Mouse (Mus musculus) lung, postnatal 0 days (tissue): ENCODE measurements around the gene Sdhaf3. TPM values are rescaled to one million over a fixed set of nuclear protein-coding genes. Genes with fewer than 3 reads are reported as not detected.
"Not testable (repeated sequence)": the region's sequence is repeated elsewhere in the genome, so short reads cannot be mapped to it uniquely, and the experiment has no call there.

Experiments used
- ATAC-seq: fragments of 200-750 bp; cut with Nextera tagmentation; 2 replicates; pipeline ENCODE4 v1.8.0; 2017; ENCODE audit warnings: moderate library complexity
- DNase-seq: peaks from one replicate; pipeline ENCODE4 v3.0.0-alpha.2; 2016; ENCODE audit warnings: low spot score
- H3K27ac ChIP-seq: fragments of 300-500 bp; sonication (generic); 2 replicates; pipeline ENCODE4 v1.5.1; 2014; ENCODE audit warnings: antibody characterized with exemption, mild to moderate bottlenecking, low read length, mixed read lengths
- H3K27me3 ChIP-seq: fragments of 300-500 bp; sonication (generic); replicated peaks from 2 replicates; pipeline ENCODE4 v1.6.1; 2014; ENCODE audit warnings: low read length, mixed read lengths; ENCODE audit not compliant: insufficient read depth
- H3K36me3 ChIP-seq: fragments of 300-500 bp; sonication (generic); 2 replicates; pipeline ENCODE4 v1.6.1; 2014; ENCODE audit warnings: low read length, mixed read lengths; ENCODE audit not compliant: insufficient read depth
- H3K4me1 ChIP-seq: fragments of 300-500 bp; sonication (generic); 2 replicates; pipeline ENCODE4 v1.6.1; 2014; ENCODE audit warnings: antibody characterized with exemption, low read depth, low read length, mixed read lengths; ENCODE audit not compliant: insufficient read depth
- H3K4me2 ChIP-seq: fragments of 300-500 bp; sonication (generic); replicated peaks from 2 replicates; pipeline ENCODE4 v1.6.1; 2014; ENCODE audit warnings: low read depth, mild to moderate bottlenecking, low read length, moderate library complexity, mixed read lengths
- H3K4me3 ChIP-seq: fragments of 300-500 bp; sonication (generic); 2 replicates; pipeline ENCODE4 v1.5.1; 2014; ENCODE audit warnings: low read depth, low read length
- H3K9ac ChIP-seq: fragments of 300-500 bp; sonication (generic); replicated peaks from 2 replicates; pipeline ENCODE4 v1.6.1; 2014; ENCODE audit warnings: low read depth, mild to moderate bottlenecking
- H3K9me3 ChIP-seq: fragments of 300-500 bp; sonication (generic); 2 replicates; pipeline ENCODE4 v1.6.1; 2016; ENCODE audit warnings: low read length, mixed read lengths
- CTCF ChIP-seq: IDR thresholded peaks from 2 replicates; pipeline ENCODE4 v1.5.1; 2016; ENCODE audit warnings: antibody characterized with exemption, mild to moderate bottlenecking
- EP300 ChIP-seq: IDR thresholded peaks from 2 replicates; pipeline ENCODE4 v1.6.1; 2016; ENCODE audit warnings: antibody characterized with exemption, mild to moderate bottlenecking, control low read depth
- WGBS: fragments of 180-500 bp; shearing (Covaris S2); extraction: QIAGEN DNeasy Blood & Tissue Kit; methylation state at CpG from one replicate; pipeline ENCODE4 v1.1.7; 2014; 5-methylcytosine and 5-hydroxymethylcytosine counted together
- polyA plus RNA-seq: library from polyadenylated mRNA; unstranded; fragments of >200 nt; fragmentation: Nextera tagmentation; extraction: Ambion mirVana; gene quantifications from 2 replicates; pipeline ENCODE4 v1.2.1, GENCODE M21; 2015

The Sdhaf3 gene
- polyA plus RNA-seq, 1 experiment from 2014 or later: 3.0 TPM

DNA sequence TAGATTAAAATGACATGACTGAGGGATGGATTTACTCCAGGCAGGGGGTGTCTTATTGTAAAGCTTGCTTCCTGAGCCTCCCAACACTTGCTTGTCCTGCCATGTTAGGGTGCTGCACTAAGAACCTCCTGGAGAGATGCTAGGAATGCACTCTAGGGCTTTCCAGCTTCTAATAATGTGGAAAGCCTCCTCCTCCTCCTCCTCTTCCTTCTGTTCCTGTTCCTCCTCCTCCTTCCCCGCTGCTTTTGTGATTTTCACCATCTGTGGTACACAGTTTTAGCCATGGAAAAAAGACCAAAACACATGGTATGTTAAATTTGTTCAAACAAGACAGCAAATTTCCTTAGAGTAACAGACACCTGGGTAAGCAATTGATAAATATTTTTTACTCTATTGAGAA is 30.5 kb upstream of the Sdhaf3 start:
- ATAC-seq (no peak), DNase-seq (no peak)
- Histone ChIP-seq H3K9me3 (no peaks in the 10 kb centered on the region), H3K36me3 (no peaks in the 10 kb centered on the region), H3K4me2 (no peak overlapping the region), H3K27me3 (no peaks in the 10 kb centered on the region), H3K4me3 (no peak overlapping the region), H3K9ac (no peak overlapping the region), H3K27ac (no peak overlapping the region), H3K4me1 (no peaks in the 10 kb centered on the region)
- TF ChIP-seq EP300: no peak
- TF ChIP-seq CTCF: no peak
- WGBS: 16% methylated on average over 1 of the region's 1 CpGs

DNA sequence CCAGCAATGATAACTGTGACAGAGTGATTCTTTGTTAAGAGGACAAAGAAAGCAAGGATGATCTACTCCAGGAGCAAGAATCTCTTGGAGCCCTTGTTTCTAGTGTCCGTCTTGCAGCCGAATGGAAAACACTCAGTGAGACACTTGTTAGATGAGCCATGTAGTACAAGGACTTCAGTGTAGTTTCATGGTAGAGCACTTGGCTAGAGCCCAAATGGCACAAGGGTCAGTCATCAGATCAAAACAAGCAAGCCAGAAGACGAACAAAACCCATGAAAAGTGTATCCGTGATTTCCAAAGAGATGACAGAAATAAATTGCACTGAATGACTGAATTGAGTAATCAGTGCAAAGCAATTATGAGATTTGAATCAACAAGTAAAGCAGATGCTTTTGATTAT is 25.0 kb upstream of the Sdhaf3 start:
- no peaks in the 10 kb centered on the region for H3K36me3 ChIP-seq
- ATAC-seq (no peak), DNase-seq (no peak)
- H3K9me3 ChIP-seq: no peaks in the 10 kb centered on the region
- no peaks in the 10 kb centered on the region for H3K4me1 ChIP-seq
- 77% methylated on average over 4 of the region's 4 CpGs for WGBS
- H3K27ac ChIP-seq: no peak overlapping the region
- H3K27me3 ChIP-seq: no peaks in the 10 kb centered on the region
- H3K9ac ChIP-seq: no peak overlapping the region
- H3K4me2 ChIP-seq: no peak overlapping the region
- TF ChIP-seq CTCF (no peak), EP300 (no peak)
- H3K4me3 ChIP-seq: no peak overlapping the region

DNA sequence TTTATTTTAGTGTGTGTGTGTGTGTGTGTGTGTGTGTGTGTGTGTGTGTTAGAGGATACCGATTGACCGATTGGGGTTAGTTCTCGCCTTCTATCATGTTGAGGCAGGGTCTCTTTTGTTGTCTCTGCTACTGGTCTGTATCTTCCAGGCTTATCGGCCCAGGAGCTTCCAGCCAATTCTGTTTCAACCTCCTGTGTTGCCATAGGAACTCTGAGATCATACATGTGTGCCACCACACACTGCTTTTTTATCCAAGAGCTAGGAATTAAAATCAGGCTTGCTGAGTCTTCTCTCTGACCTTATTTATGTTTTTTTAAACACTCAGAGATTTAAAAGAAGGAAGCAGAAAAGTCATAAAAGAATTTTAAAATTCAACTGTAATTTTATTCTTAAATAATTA is 24.3 kb upstream of the Sdhaf3 start:
- H3K27ac ChIP-seq: no peak overlapping the region
- no peak overlapping the region for H3K4me3 ChIP-seq
- H3K27me3 ChIP-seq: no peaks in the 10 kb centered on the region
- H3K4me2 ChIP-seq: no peak overlapping the region
- H3K9me3 ChIP-seq: no peaks in the 10 kb centered on the region
- no peaks in the 10 kb centered on the region for H3K36me3 ChIP-seq
- WGBS: 71% methylated on average over 4 of the region's 4 CpGs
- DNase-seq: no peak
- no peak for TF ChIP-seq CTCF
- TF ChIP-seq EP300: no peak
- no peak overlapping the region for H3K9ac ChIP-seq
- no peak for ATAC-seq
- no peaks in the 10 kb centered on the region for H3K4me1 ChIP-seq

DNA sequence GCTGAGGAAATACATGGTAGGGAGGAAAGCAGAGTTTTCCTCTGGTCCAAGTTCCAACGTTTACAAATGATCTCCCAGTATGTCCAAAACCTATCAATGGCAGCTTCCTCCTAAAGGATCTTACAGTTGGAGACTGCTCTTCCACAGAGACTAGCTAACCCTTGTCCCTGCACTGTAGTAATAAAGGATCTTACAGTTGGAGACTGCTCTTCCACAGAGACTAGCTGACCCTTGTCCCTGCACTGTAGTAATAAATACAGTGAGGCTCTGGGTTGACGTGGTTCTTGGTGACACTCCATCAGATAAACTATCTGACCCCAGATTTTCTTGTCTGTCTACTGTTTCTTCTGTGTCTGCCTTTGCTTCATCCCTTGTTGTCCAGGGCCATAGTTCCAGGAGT is 15.0 kb upstream of the Sdhaf3 start:
- no peak overlapping the region for H3K4me3 ChIP-seq
- no peaks in the 10 kb centered on the region for H3K4me1 ChIP-seq
- DNase-seq (no peak), ATAC-seq (no peak)
- no peak for TF ChIP-seq EP300
- no peaks in the 10 kb centered on the region for H3K9me3 ChIP-seq
- H3K36me3 ChIP-seq: no peaks in the 10 kb centered on the region
- WGBS: 22% methylated on average over 2 of the region's 2 CpGs
- H3K4me2 ChIP-seq: no peak overlapping the region
- no peak overlapping the region for H3K9ac ChIP-seq
- H3K27ac ChIP-seq: no peak overlapping the region
- no peaks in the 10 kb centered on the region for H3K27me3 ChIP-seq

DNA sequence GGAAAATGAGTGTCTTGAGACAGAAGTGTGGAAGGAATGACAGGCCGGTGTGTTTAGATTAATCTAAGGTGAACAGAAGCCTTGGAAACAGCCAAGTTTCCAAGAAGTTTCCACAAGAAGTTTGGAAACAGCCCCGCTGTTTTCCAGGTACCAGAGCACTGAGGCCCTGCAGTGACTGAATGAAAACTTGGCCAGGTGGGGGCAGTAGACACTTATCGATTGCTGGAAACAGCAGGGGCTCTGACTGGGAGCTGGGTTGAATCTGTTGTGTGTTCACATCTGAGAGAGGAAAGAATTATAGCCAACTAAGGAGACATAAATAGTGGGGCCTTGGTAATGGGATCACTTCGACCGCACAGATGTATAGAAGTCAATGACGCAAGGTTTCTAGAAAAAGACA is 13.0 kb upstream of the Sdhaf3 start:
- Histone ChIP-seq H3K4me1 (no peaks in the 10 kb centered on the region), H3K36me3 (no peaks in the 10 kb centered on the region), H3K4me3 (no peak overlapping the region), H3K27me3 (no peaks in the 10 kb centered on the region), H3K9me3 (no peaks in the 10 kb centered on the region), H3K4me2 (no peak overlapping the region), H3K27ac (no peak overlapping the region), H3K9ac (no peak overlapping the region)
- no peak for TF ChIP-seq EP300
- peak; percentile 51 for TF ChIP-seq CTCF
- DNase-seq: no peak
- no peak for ATAC-seq
- WGBS: 48% methylated on average over 6 of the region's 6 CpGs

DNA sequence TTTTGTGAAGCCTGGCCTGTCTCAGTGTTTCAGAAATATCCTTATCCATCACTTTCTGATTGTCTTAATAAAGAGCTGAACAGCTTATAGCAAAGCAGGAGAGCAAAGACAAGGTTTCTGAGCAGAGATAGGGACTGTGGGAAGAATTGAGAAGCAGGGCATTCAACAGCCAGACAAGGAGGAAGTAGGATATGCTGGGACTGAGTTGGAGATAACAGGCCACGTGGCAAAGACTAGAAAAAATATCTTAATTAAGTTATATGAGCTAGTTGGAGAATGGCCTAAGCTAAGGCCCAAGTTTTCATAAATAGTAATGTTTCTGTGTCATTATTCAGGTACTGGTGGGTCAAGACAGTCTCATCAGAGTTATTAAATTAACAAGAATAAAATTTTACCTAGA is 8.2 kb upstream of the Sdhaf3 start:
- no peak overlapping the region for H3K4me3 ChIP-seq
- no peak overlapping the region for H3K27ac ChIP-seq
- WGBS: 5% methylated on average over 1 of the region's 1 CpGs
- H3K9me3 ChIP-seq: no peaks in the 10 kb centered on the region
- no peaks in the 10 kb centered on the region for H3K27me3 ChIP-seq
- ATAC-seq (no peak), DNase-seq (no peak)
- H3K9ac ChIP-seq: no peak overlapping the region
- no peak overlapping the region for H3K4me2 ChIP-seq
- H3K4me1 ChIP-seq: no peaks in the 10 kb centered on the region
- TF ChIP-seq EP300 (no peak), CTCF (no peak)
- H3K36me3 ChIP-seq: no peaks in the 10 kb centered on the region

DNA sequence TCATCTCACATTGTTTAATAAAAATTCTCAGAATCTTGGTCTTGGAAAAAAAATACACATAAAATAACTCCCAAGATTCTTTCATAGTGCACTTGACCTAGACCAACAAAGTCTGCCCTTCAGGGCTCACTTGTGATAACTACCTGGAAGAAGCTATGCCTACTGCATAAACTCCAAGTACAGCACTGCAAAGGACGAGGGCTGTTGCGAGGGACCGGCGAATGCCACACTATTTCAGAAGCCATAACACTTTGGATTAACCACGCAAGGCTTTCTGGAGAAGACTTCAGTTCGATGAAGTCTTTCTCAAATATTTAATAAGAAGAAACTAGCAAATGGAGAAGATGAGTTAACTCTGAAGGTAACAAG is 425 bp upstream of the Sdhaf3 start:
- peak overlapping the region; percentile 76 for H3K4me3 ChIP-seq
- no peaks in the 10 kb centered on the region for H3K4me1 ChIP-seq
- H3K27ac ChIP-seq: peak overlapping the region; percentile 20; the same call in 1 of the 2 replicates
- H3K36me3 ChIP-seq: no peaks in the 10 kb centered on the region
- H3K27me3 ChIP-seq: no peaks in the 10 kb centered on the region
- H3K4me2 ChIP-seq: peak overlapping the region; percentile 75
- DNase-seq (no peak), ATAC-seq (peak; percentile 34; the same call in 1 of the 2 replicates)
- H3K9me3 ChIP-seq: no peaks in the 10 kb centered on the region
- WGBS: 33% methylated on average over 6 of the region's 6 CpGs
- H3K9ac ChIP-seq: no peak overlapping the region
- TF ChIP-seq CTCF (no peak), EP300 (no peak)

DNA sequence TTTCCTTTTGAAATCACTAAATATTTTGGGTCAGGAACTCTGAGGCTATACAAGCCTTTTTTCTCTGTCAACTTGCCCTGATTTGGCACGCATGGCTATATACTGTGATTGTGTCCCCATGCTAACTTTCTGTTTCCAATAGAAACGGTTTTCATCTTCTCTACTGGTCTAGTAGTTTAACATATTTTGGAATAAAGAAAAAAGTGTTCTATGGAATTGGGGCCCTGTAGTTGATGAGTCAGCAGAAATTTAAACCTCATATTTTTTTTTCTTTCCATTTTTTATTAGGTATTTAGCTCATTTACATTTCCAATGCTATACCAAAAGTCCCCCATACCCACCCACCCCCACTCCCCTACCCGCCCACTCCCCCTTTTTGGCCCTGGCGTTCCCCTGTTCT is 3.4 kb downstream of the Sdhaf3 start:
- 86% methylated on average over 2 of the region's 4 CpGs for WGBS
- not testable (repeated sequence) for H3K4me2 ChIP-seq, ATAC-seq, H3K4me1 ChIP-seq, H3K9me3 ChIP-seq, H3K27me3 ChIP-seq, H3K4me3 ChIP-seq, H3K9ac ChIP-seq, H3K27ac ChIP-seq, DNase-seq, H3K36me3 ChIP-seq
